Mouse (Mus musculus) forebrain, postnatal 0 days (tissue): ENCODE measurements at regions not wholly inside any gene's neighbourhood (a gene's known extent, or its start where the extent isn't known, plus 50 kb on each side); places are given as distances from the start of the nearest gene placed in this dataset.

ENCODE experiments used
- ATAC-seq: fragments of 200-750 bp; cut with Nextera tagmentation; 2 replicates; pipeline ENCODE4 v1.8.0; 2017; ENCODE audit warnings: mild to moderate bottlenecking, moderate library complexity
- DNase-seq: peaks from one replicate; pipeline ENCODE4 v3.0.0-alpha.2; 2015
- H3K27ac ChIP-seq: fragments of 300-500 bp; sonication (generic); 2 replicates; pipeline ENCODE4 v1.5.1; 2014; ENCODE audit warnings: low read depth, mild to moderate bottlenecking, antibody characterized with exemption, low read length, moderate library complexity, mixed read lengths
- H3K27me3 ChIP-seq: fragments of 300-500 bp; sonication (generic); 2 replicates; pipeline ENCODE4 v1.6.1; 2014; ENCODE audit warnings: mild to moderate bottlenecking, low read length, mixed read lengths; ENCODE audit not compliant: insufficient read depth
- H3K36me3 ChIP-seq: fragments of 300-500 bp; sonication (generic); 2 replicates; pipeline ENCODE4 v1.6.1; 2014; ENCODE audit warnings: mild to moderate bottlenecking, moderate library complexity; ENCODE audit not compliant: insufficient read depth
- H3K4me1 ChIP-seq: fragments of 300-500 bp; sonication (generic); 2 replicates; pipeline ENCODE4 v1.6.1; 2014; ENCODE audit warnings: antibody characterized with exemption; ENCODE audit not compliant: insufficient read depth
- H3K4me2 ChIP-seq: fragments of 300-500 bp; sonication (generic); 2 replicates; pipeline ENCODE4 v1.6.1; 2014; ENCODE audit warnings: low read depth, mild to moderate bottlenecking, moderate library complexity
- H3K4me3 ChIP-seq: fragments of 300-500 bp; sonication (generic); 2 replicates; pipeline ENCODE4 v1.5.1; 2014; ENCODE audit warnings: low read depth, low read length, mixed read lengths
- H3K9ac ChIP-seq: fragments of 300-500 bp; sonication (generic); 2 replicates; pipeline ENCODE4 v1.6.1; 2014; ENCODE audit warnings: mild to moderate bottlenecking
- H3K9me3 ChIP-seq: fragments of 300-500 bp; sonication (generic); 2 replicates; pipeline ENCODE4 v1.6.1; 2016; ENCODE audit warnings: low read length
- CTCF ChIP-seq: sonication (generic); IDR thresholded peaks from 2 replicates; pipeline ENCODE4 v1.5.1; 2016; ENCODE audit warnings: antibody characterized with exemption, control low read depth, low read depth
- WGBS: fragments of 180-500 bp; shearing (Covaris S2); extraction: QIAGEN DNeasy Blood & Tissue Kit; methylation state at CpG from one replicate; pipeline ENCODE4 v1.1.7; 2014; 5-methylcytosine and 5-hydroxymethylcytosine counted together

DNA sequence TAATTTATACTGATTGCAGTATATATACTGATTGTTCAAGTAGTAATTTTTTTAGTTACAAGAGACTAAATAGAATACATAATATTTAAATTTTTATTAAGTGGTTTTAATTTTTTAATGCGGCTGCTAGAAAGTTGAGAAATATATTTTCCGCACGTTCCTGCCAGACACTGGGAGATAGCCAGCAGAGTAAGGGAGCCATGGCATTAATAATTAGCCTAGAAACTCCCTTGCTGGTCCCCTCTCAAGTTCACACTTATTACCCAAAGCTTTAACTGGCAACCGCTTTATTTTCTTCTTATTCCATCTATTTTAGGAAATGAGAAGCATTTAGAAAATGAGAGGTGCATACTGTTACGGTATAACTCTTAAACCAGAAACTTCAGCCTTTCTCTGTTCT, 78.0 kb upstream of the Oxgr1 start:
- Histone ChIP-seq H3K4me2 (no peak overlapping the region), H3K9me3 (no peaks in the 10 kb centered on the region), H3K4me3 (no peak overlapping the region), H3K36me3 (no peaks in the 10 kb centered on the region), H3K4me1 (no peaks in the 10 kb centered on the region), H3K9ac (no peak overlapping the region), H3K27me3 (no peaks in the 10 kb centered on the region), H3K27ac (no peak overlapping the region)
- TF ChIP-seq CTCF, result no peak
- DNase-seq, result no peak
- WGBS, result 84% methylated on average over 5 of the region's 5 CpGs
- ATAC-seq, result no peak

DNA sequence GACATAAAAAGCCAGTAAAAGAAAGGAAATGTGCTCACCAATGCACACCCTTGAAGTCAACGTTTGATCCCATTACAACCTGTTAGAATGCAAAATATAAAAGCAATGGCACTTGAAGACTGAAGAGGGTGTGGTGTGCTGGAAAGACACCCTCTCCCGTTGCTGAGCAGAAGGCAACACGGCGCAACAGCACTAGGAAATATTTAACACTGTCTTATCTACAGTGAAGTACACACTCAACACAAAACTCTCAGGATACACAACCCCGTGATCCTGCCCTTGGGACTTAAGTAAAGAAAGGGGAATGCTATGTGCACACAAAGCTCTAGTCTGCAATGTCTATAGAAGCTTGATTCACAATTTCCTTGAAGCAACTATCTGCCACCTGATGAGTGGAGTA, 83.1 kb upstream of the Oxgr1 start:
- ATAC-seq (no peak), DNase-seq (no peak)
- H3K27ac ChIP-seq, result no peak overlapping the region
- H3K4me3 ChIP-seq, result no peak overlapping the region
- no peak for TF ChIP-seq CTCF
- no peaks in the 10 kb centered on the region for H3K4me1 ChIP-seq
- WGBS, result 94% methylated on average over 5 of the region's 5 CpGs
- H3K27me3 ChIP-seq, result no peaks in the 10 kb centered on the region
- H3K36me3 ChIP-seq, result no peaks in the 10 kb centered on the region
- no peak overlapping the region for H3K4me2 ChIP-seq
- no peak overlapping the region for H3K9ac ChIP-seq
- no peaks in the 10 kb centered on the region for H3K9me3 ChIP-seq

DNA sequence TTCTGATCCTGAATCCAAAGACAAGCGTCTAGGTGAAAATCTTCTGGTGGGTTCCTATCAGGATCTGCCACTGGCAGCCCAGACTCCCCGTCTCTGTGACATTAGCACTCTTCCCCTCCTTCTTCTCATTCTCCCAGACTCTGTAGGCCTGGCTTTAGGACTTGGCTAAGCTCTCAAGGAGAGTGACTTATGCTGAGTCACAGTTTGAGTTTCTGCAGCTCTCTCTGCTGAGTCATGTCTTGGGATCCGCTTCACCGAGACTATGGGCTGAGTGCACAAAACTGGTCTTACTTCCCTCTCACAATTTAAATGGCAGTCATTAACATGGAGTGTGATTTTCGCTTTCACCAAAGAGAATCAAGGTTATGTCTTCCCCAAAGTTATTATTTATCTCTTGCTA, 85.2 kb upstream of the Oxgr1 start:
- 76% methylated on average over 5 of the region's 5 CpGs for WGBS
- DNase-seq, result no peak
- H3K36me3 ChIP-seq, result no peaks in the 10 kb centered on the region

DNA sequence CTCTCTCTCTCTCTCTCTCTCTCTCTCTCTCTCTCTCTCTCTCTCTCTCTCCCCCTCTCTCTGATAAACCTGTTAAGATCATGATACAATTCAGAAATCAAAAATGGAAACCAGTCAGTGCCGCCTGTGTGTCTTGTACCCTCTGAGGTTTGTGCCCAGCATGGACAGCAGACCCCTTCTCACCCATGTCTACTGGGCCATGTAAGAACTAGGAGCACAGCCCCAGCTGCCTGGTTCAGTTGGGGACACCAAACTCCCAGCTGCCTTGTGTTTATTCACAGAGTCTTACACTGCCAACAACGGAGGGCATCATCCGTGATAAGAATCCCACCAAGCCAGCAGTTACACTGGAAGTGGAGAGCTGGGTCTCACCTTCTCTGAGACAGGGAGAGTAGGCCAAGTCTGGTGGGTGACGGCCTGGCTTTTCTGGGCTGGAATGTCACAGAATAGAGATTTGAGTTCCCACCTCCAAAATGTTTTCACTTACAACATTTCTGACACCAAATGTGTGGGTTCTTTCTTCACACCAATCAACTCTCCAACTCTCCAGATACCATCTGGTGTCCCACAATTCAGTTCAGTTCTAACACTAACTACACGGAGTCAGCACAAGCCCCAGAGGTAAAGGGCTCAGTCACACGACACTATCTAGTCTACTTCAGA, 92.2 kb upstream of the Oxgr1 start:
- no peak overlapping the region for H3K27ac ChIP-seq
- DNase-seq (peak; percentile 35), ATAC-seq (peak; percentile 53)
- no peaks in the 10 kb centered on the region for H3K9me3 ChIP-seq
- no peak overlapping the region for H3K4me3 ChIP-seq
- TF ChIP-seq CTCF, result no peak
- no peaks in the 10 kb centered on the region for H3K27me3 ChIP-seq
- peaks cover 10% of the 10 kb centered on the region for H3K4me1 ChIP-seq
- H3K9ac ChIP-seq, result no peak overlapping the region
- H3K36me3 ChIP-seq, result no peaks in the 10 kb centered on the region
- H3K4me2 ChIP-seq, result no peak overlapping the region
- WGBS, result 67% methylated on average over 6 of the region's 6 CpGs

More for the DNA sequence above, 85.2 kb upstream of the Oxgr1 start:
- no peak for TF ChIP-seq CTCF
- ATAC-seq, result no peak
- no peak overlapping the region for H3K4me2 ChIP-seq
- no peaks in the 10 kb centered on the region for H3K27me3 ChIP-seq
- H3K4me3 ChIP-seq, result no peak overlapping the region
- no peaks in the 10 kb centered on the region for H3K4me1 ChIP-seq
- no peaks in the 10 kb centered on the region for H3K9me3 ChIP-seq
- no peak overlapping the region for H3K27ac ChIP-seq
- H3K9ac ChIP-seq, result no peak overlapping the region

DNA sequence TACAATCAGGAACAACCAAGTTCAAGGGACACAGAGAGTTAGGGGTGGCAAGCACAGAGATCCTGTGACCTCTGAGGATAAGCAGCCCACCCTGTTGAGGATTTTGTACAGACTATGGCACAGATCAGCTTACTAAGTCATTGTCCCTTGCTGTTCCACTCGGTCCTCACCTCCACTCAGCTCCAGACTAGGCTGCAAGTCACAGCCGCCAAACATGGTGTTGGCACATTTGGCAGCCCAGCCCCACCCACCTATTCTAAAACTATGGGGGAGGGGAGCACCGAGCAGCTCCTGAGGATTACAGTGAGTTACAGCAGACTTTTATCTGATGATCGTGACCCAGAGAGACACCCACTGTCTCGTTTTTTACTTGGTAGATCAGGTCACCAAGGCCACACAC, 93.0 kb upstream of the Oxgr1 start:
- peaks cover 10% of the 10 kb centered on the region for H3K4me1 ChIP-seq
- H3K27me3 ChIP-seq, result no peaks in the 10 kb centered on the region
- WGBS, result 58% methylated on average over 5 of the region's 5 CpGs
- no peak overlapping the region for H3K4me3 ChIP-seq
- H3K9ac ChIP-seq, result no peak overlapping the region
- no peaks in the 10 kb centered on the region for H3K36me3 ChIP-seq
- TF ChIP-seq CTCF, result no peak
- no peak for DNase-seq
- ATAC-seq, result no peak
- H3K4me2 ChIP-seq, result no peak overlapping the region
- no peak overlapping the region for H3K27ac ChIP-seq
- no peaks in the 10 kb centered on the region for H3K9me3 ChIP-seq

DNA sequence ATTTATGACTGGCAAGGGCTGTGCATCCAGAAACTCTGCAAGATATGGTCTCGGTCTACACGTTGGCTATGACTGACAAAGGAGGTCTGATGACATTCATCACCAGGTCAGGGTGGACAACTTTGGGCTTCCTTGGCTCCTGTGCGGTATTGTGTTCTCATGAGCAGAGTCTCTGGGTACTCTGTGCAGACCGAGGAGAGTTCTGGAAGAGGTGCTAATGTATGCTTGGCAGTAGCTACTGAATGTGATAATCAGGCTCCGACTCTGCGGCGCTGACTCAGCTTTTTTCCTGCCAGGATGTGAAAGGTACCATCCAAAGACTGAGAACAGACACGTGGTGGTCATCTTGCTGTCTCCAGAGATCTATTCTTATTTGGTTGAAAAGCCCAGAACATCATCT, 94.5 kb upstream of the Oxgr1 start:
- no peaks in the 10 kb centered on the region for H3K9me3 ChIP-seq

DNA sequence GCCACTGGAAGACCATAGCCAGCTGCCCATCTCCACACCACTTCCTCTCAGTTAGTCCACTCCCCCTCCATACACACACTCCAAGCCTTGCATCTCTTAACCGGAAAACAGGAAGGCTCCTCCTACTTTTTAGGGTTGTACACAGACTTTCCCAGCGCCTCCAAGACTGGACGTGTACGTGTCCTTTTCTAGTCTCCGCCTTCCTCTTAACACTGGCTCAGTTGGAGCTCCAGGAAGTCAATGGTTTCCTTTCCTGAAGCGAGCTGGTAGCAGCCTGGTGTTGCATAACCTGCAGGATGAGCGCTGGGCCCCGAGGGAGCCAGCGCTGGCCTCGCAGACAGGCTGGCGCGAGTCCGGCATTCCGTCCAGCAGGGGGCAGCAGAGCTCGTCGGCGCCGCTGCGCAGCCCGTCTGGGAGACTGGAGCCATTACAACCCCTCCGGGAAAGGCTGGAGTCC, 95.5 kb upstream of the Oxgr1 start:
- H3K9ac ChIP-seq, result no peak overlapping the region
- peaks cover 21% of the 10 kb centered on the region for H3K4me1 ChIP-seq
- no peaks in the 10 kb centered on the region for H3K36me3 ChIP-seq
- 4% methylated on average over 21 of the region's 21 CpGs for WGBS
- peak; percentile 99 for TF ChIP-seq CTCF
- H3K4me3 ChIP-seq, result peak overlapping the region; percentile 11; the same call in 1 of the 2 replicates
- H3K9me3 ChIP-seq, result no peaks in the 10 kb centered on the region
- peak overlapping the region; percentile 38 for H3K4me2 ChIP-seq
- ATAC-seq, result peak; percentile 85
- peak; percentile 92 for DNase-seq
- H3K27ac ChIP-seq, result no peak overlapping the region
- H3K27me3 ChIP-seq, result no peaks in the 10 kb centered on the region

More for the DNA sequence above, 94.5 kb upstream of the Oxgr1 start:
- Histone ChIP-seq H3K27me3 (no peaks in the 10 kb centered on the region), H3K4me2 (no peak overlapping the region), H3K4me1 (peaks cover 18% of the 10 kb centered on the region), H3K4me3 (no peak overlapping the region), H3K9ac (no peak overlapping the region), H3K36me3 (no peaks in the 10 kb centered on the region), H3K27ac (no peak overlapping the region)
- 57% methylated on average over 8 of the region's 8 CpGs for WGBS
- ATAC-seq (no peak), DNase-seq (peak; percentile 60)
- TF ChIP-seq CTCF, result no peak
